Mouse (Mus musculus) embryonic stem cell, embryonic (primary cell): ENCODE results near the gene Nop2.

Experiments used
- CTCF ChIA-PET, 4 experiments: fragments of 300-600 bp in 2 of 4; fragments of 350-600 bp in 2 of 4; sonication (Branson Sonifier 250); formaldehyde crosslinking; loops; one replicate each; lab custom pipeline; 2022; ENCODE audit warnings: inconsistent platforms in 2 of 4; lab: Charles Lee
- POLR2A ChIA-PET, 4 experiments: fragments of 300-600 bp in 2 of 4; fragments of 350-600 bp in 2 of 4; sonication (Branson Sonifier 250); formaldehyde crosslinking; loops; one replicate each; lab custom pipeline; 2022; ENCODE audit warnings: antibody characterized with exemption in 4 of 4, inconsistent platforms in 1 of 4; lab: Charles Lee

The Nop2 gene

GRCm38 (mm10) chr6:125193390-125193789, 61.7 kb downstream of the Nop2 start:
- CTCF ChIA-PET = no interaction called here
- POLR2A ChIA-PET = interaction anchor here in 3 of 4 experiments (0.6 to 7.4 kb wide), 6 partner anchors 9 to 56 kb away, joined by 3 to 305 read pairs (median 23); partner anchors contain the start of gene Gapdh (in 1 of the 3)
